8 mouse cellular contexts compared by ENCODE assay signal in genomic region chr9:40963586-40964417, GRCm38 (mm10). TPM values are rescaled to one million over a fixed set of nuclear protein-coding genes. Genes with fewer than 3 reads are reported as not detected.
DNase-seq lines count a peak whose midpoint lies in the region; ATAC-seq and TF ChIP-seq lines count a peak whose summit lies in the region.

TSS of gene Jhy (minus strand) at chr9:40964118.

- intact Hi-C loops in heart, postnatal 25 days (cut with DNase I): no loop called here

- ATAC-seq in heart, embryonic 11.5 days (replicated peaks; ENCODE audit: insufficient number of reproducible peaks, low FRiP score, low TSS enrichment): no peak
- no peak for ATAC-seq in liver, embryonic 13.5 days (ENCODE audit: low read depth)
- no peak for ATAC-seq in inflammation-experienced regulatory T-cells, adult 6 months

- no peak within 1 kb of the TSS for H3K9ac ChIP-seq in heart, embryonic 11.5 days (ENCODE audit: low read depth, low read length)
- no peak within 1 kb of the TSS for H3K9ac ChIP-seq in liver, embryonic 13.5 days

- DNase-seq in heart, postnatal 25 days (ENCODE audit: low spot score): no peak
- peak; percentile 40 for DNase-seq in forebrain, embryonic 10.5 days (ENCODE audit: extremely low spot score, low spot score)
- DNase-seq in liver, embryonic 13.5 days: no peak
- no peak for DNase-seq in adrenal gland, postnatal 4 days (ENCODE audit: low spot score in 2 of 2)
- no peak for DNase-seq in urinary bladder, adult 18-20 months (ENCODE audit: low spot score in 2 of 2)

- H3K4me2 ChIP-seq in heart, embryonic 11.5 days: peak within 1 kb of the TSS; percentile 73
- peak within 1 kb of the TSS; percentile 39 for H3K4me2 ChIP-seq in liver, embryonic 13.5 days

- no peak for TF ChIP-seq CTCF in E14TG2a.4 (conservative IDR thresholded peaks at IDR 0.05; ENCODE audit: low read length)

- H3K27me3 ChIP-seq in heart, embryonic 11.5 days (ENCODE audit: control insufficient read depth, insufficient read depth, low read length): peaks cover 34% of the 10 kb centered on the region
- peaks cover 50% of the 10 kb centered on the region for H3K27me3 ChIP-seq in E14TG2a.4 (ENCODE audit: insufficient read depth, low read length)
- H3K27me3 ChIP-seq in forebrain, embryonic 10.5 days (ENCODE audit: poor library complexity, severe bottlenecking): peaks cover 71% of the 10 kb centered on the region
- H3K27me3 ChIP-seq in liver, embryonic 13.5 days: peaks cover 49% of the 10 kb centered on the region

- H3K4me3 ChIP-seq in heart, embryonic 11.5 days (ENCODE audit: low read depth, low read length): peak within 1 kb of the TSS; percentile 50
- peak within 1 kb of the TSS; percentile 76 for H3K4me3 ChIP-seq in E14TG2a.4 (replicated peaks; ENCODE audit: low read length)
- H3K4me3 ChIP-seq in forebrain, embryonic 10.5 days: peak within 1 kb of the TSS; percentile 68
- peak within 1 kb of the TSS; percentile 25 for H3K4me3 ChIP-seq in liver, embryonic 13.5 days (replicated peaks)

- H3K9me3 ChIP-seq in heart, embryonic 11.5 days (replicated peaks; ENCODE audit: control insufficient read depth, low read length): no peaks in the 10 kb centered on the region
- no peaks in the 10 kb centered on the region for H3K9me3 ChIP-seq in E14TG2a.4 (ENCODE audit: low read length)
- H3K9me3 ChIP-seq in forebrain, embryonic 10.5 days: no peaks in the 10 kb centered on the region; the same call in 1 of the 2 replicates
- no peaks in the 10 kb centered on the region for H3K9me3 ChIP-seq in liver, embryonic 13.5 days (replicated peaks)

- H3K27ac ChIP-seq in heart, embryonic 11.5 days (ENCODE audit: low read depth, low read length): no peak within 1 kb of the TSS
- H3K27ac ChIP-seq in forebrain, embryonic 10.5 days: peak within 1 kb of the TSS; percentile 82
- no peak within 1 kb of the TSS for H3K27ac ChIP-seq in liver, embryonic 13.5 days

- H3K36me3 ChIP-seq in heart, embryonic 11.5 days (ENCODE audit: control insufficient read depth, insufficient read depth, low read length): no peaks in the 10 kb centered on the region
- no peaks in the 10 kb centered on the region for H3K36me3 ChIP-seq in E14TG2a.4 (ENCODE audit: insufficient read depth, low read length)
- H3K36me3 ChIP-seq in forebrain, embryonic 10.5 days (replicated peaks): no peaks in the 10 kb centered on the region
- H3K36me3 ChIP-seq in liver, embryonic 13.5 days: no peaks in the 10 kb centered on the region

- H3K4me1 ChIP-seq in heart, embryonic 11.5 days (ENCODE audit: control insufficient read depth, insufficient read depth, low read length): peaks cover 4% of the 10 kb centered on the region
- peaks cover 10% of the 10 kb centered on the region for H3K4me1 ChIP-seq in E14TG2a.4 (replicated peaks; ENCODE audit: low read depth, low read length)
- peaks cover 16% of the 10 kb centered on the region for H3K4me1 ChIP-seq in forebrain, embryonic 10.5 days
- H3K4me1 ChIP-seq in liver, embryonic 13.5 days (replicated peaks): no peaks in the 10 kb centered on the region

- under 1% methylated on average over 48 of the region's 51 CpGs for WGBS in heart, embryonic 11.5 days (ENCODE audit: insufficient replicate concordance)
- under 1% methylated on average over 51 of the region's 51 CpGs for WGBS in forebrain, embryonic 10.5 days
- WGBS in liver, embryonic 13.5 days (ENCODE audit: insufficient replicate concordance): 2% methylated on average over 49 of the region's 51 CpGs

RNA-seq across cellular contexts. Expression of gene Jhy, which starts in this region (rescaled TPM):
- polyA plus RNA-seq in heart, embryonic 11.5 days (2014; fragmentation: Nextera tagmentation; extraction: Ambion mirVana): 0.08 TPM in 1 of 2 replicates, not detected in the other
- not detected for total RNA-seq in heart, postnatal 25 days (2021)
- polyA plus RNA-seq in forebrain, embryonic 10.5 days (2016; fragmentation: Nextera tagmentation; extraction: Ambion mirVana): 0.12 and 0.26 TPM in 2 replicates
- not detected in 2 replicates for polyA plus RNA-seq in liver, embryonic 13.5 days (2015; fragmentation: Nextera tagmentation; extraction: Ambion mirVana)
- under 1 TPM; 0.23 to 0.25 TPM for total RNA-seq in adrenal gland, postnatal 4 days (2021)
- not detected for polyA plus RNA-seq in inflammation-experienced regulatory T-cells, adult 6 months (2017; shearing (Covaris generic))

Comparison
In these comparisons a context has a peak if more than half of its experiments do, and no peak if none do; other contexts are left out.
1. Peak in DNase-seq, H3K4me3 ChIP-seq and H3K27ac ChIP-seq in forebrain, embryonic 10.5 days; RNA of the gene not detected or under 1 TPM.
2. H3K4me3 ChIP-seq: peak in every context shown above with its lines; median percentile 76 in E14TG2a.4; 68 in forebrain, embryonic 10.5 days; 50 in heart, embryonic 11.5 days; 25 in liver, embryonic 13.5 days.